Mouse (Mus musculus): Measurements from ENCODE around the gene Phf21a. TPM values are rescaled to one million over a fixed set of nuclear protein-coding genes. Genes with fewer than 3 reads are reported as not detected.

Gene Phf21a
- total RNA-seq, 2 experiments from 2014 or later = 97.9 to 104 TPM

DNA sequence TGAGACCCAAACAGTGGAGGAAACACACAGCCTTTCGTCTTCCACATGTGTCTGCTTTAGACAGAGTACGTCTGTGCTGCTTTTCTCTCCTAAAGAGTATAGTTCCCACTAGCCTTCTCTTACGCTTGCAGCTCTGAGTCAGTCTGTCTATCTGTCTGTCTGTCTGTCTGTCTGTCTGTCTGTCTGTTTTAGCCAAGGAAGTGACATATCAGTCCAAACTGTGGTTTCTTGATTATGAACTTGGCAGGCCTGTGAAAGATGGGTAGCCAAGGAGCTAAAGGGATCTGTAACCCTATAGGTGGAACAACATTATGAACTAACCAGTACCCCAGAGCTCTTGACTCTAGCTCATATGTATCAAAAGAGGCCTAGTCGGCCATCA, 180.9 kb downstream of the Phf21a start:
- DNase-seq (ENCODE audit: extremely low spot score in 1 of 2, low spot score in 1 of 2) = no peak

GRCm38 (mm10) chr2:92277787-92278186, 184.9 kb downstream of the Phf21a start:
- no peak for DNase-seq (ENCODE audit: extremely low spot score in 1 of 2, low spot score in 1 of 2)

DNA sequence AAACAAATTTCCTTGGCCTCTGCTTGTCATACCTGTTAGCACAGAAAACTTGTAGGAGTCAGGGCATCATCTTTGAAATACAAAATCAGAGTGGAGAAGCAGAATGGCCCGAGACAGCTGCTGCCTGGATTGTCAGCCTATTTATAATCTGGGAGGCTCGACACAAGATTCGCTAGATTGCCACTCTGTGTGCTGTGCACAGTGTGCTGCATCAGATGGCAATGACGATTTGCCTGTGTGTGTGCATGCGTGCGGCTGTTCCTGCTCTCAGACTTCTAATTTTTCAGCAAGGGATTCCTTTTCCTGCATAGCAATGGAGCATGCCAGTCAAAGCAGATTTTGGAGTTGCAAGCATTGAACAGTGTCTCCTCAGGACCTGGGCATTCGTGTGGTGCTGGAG, 185.7 kb downstream of the Phf21a start:
- DNase-seq (ENCODE audit: extremely low spot score in 1 of 2, low spot score in 1 of 2) = peak in 1 of 2 experiments; percentile 23

DNA sequence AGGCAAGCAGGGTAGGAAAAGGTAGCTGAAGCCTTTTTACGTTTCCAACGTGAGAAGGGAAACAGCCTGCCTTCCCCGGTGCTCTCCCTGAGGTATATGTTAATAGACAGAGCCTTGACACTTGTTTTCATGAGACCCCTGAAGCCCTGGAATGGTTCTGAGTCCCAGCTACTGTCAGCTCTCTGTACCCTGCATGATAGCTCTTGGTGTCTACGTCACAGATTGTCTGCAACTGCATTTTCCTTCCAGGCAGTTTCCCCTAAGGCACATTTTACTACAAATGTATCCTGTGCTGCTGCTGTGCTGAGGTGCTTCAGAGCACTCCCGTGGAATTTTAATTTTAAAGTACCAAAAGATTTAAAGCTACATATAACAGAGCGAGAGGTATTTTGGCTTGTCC, 186.5 kb downstream of the Phf21a start:
- no peak for DNase-seq (ENCODE audit: extremely low spot score in 1 of 2, low spot score in 1 of 2)

GRCm38 (mm10) chr2:92285597-92285996, 192.7 kb downstream of the Phf21a start:
- peak in 1 of 2 experiments; percentile 52 for DNase-seq (ENCODE audit: extremely low spot score in 1 of 2, low spot score in 1 of 2)

DNA sequence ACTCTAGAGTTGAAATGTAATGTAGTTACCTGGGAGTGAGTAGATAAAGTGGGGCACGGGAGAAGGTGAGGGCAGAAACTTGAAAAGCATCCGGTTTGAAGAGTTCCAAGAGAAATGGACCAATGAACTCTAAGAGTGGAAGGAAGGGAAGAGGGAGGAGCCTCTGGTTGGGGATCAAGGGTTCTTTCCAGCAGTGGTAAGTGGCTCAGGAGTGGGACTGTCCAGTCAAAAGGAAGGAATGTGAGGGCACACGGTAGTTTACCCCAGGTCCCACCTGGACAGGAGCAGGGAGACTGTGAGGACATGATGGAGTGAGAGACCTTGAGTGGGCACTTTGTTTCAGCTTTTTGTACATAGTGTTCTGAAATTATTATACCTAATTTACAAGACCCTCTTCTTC, 196.4 kb downstream of the Phf21a start:
- no peak for DNase-seq (ENCODE audit: extremely low spot score in 1 of 2, low spot score in 1 of 2)

GRCm38 (mm10) chr2:92291526-92291925, 198.6 kb downstream of the Phf21a start:
- no peak for DNase-seq (ENCODE audit: extremely low spot score in 1 of 2, low spot score in 1 of 2)

DNA sequence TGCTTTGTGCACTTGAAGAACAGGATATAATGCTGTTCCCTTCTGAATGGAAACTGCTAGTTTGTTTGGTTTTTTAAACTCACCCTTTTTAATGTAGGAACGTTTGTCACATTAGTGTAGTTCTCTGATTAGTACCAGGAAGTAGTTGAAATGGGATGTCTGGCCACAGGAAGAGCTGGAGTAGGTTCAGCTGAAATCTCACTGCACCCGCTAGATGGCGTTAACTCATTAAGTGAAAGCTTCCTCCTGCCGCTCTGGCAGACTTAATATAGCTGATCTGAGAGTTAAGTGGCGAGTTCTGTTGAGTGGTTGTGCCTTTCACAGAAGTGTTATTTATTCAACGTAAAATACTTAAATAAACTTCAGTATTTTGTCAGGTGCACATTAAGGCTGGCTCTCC, 203.5 kb downstream of the Phf21a start:
- peak; percentile 50 to 84 for DNase-seq (ENCODE audit: extremely low spot score in 1 of 2, low spot score in 1 of 2)

- DNase-seq (ENCODE audit: extremely low spot score in 1 of 2, low spot score in 1 of 2) = no peak
Observed at GRCm38 (mm10) chr2:92299896-92300295, 207.0 kb downstream of the Phf21a start.

DNA sequence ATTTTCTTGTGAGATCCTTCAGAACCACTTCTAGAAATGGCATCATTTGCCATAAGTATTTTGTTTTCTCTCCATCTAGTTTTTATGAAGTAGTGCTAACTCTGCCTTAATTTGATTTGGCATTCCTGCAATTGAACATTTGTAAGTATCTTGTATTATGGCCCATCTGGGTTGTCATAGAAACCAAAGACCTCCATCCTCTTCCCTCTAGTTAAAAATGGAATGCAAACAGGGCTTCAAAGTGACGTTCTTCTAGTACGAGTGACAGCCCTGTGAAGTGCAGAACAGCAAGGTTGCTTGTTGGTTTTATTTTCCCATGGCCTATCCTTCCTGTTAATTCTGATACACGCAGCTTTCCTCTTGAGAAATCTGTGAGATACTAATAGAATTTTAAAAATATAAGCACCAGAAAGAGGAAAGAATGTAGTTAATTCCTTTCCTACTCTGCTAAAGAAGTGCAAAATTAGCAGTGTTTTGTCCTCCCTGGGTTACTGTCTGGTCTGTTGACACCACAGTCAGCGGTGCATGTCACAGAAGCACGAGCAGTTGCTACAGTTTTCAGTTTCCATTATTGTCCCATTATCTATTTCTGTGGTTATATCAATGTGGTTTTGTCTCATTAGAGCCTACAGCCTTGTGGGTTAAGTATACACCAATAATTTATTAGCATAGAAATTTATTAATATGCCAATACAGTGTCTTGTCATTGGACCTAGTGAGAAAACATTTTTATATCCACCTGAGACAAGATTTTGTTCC, 209.1 kb downstream of the Phf21a start:
- no peak for DNase-seq (ENCODE audit: extremely low spot score in 1 of 2, low spot score in 1 of 2)

- DNase-seq (ENCODE audit: extremely low spot score in 1 of 2, low spot score in 1 of 2) = no peak
Observed at GRCm38 (mm10) chr2:92312542-92312941, 219.6 kb downstream of the Phf21a start.

DNA sequence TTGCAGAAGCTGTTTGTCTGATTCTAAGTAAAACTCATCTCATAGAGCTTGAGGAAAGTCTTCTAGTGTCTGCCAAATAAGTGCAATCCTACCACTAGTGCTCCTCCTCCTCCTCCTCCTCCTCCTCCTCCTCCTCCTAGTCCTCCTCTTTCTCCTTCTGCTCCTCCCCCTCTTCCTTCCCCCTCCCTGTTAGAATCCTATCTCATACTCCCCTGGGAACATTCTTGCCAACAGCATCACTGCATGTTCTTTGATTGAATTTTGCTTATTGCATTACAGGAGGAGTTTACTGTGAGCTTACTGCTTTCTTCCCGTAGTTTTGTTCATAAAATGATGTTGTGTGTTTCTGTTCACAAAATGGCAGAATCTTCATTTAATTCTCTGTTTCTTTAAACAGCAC, 221.1 kb downstream of the Phf21a start:
- no peak for DNase-seq (ENCODE audit: extremely low spot score in 1 of 2, low spot score in 1 of 2)

GRCm38 (mm10) chr2:92316652-92317051, 223.7 kb downstream of the Phf21a start:
- no peak for DNase-seq (ENCODE audit: extremely low spot score in 1 of 2, low spot score in 1 of 2)

DNA sequence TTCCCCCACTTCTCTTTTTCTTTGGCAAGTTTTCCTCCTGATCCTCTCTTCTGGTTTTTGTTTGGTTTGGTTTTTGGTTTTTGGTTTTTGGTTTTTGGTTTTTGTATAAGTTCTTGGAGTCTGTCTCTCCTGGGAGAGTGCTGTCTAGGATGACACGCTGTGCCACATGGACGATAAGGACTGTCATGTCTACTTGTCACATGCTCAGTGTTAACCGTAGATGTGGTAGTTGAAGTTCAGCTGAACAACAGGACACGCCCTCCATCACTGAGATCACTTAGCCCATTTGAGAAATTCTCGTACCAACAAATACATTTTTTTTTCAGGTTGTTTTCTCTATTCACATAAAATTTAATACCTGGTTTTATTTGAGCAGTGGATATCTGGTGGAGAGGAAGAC, 224.3 kb downstream of the Phf21a start:
- no peak for DNase-seq (ENCODE audit: extremely low spot score in 1 of 2, low spot score in 1 of 2)

DNA sequence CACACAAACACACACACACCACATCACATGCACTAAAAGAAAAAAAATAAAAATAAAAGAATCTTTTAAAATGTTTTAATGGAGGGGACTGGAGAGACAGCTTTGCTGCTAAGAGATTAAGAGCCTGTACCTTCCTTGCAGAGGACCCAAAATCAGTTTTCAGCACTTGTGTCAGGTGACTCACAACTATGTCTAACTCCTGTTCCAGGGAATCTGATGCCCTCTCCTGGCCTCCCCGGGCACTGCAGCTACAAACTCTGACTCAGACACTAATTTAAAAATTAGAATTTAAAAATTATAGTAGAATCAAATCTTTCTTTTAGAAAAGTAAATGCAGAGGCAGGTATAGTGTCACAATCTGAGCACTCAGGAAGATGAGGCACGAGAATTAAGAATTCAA, 229.8 kb downstream of the Phf21a start:
- peak in 1 of 2 experiments; percentile 37 for DNase-seq (ENCODE audit: extremely low spot score in 1 of 2, low spot score in 1 of 2)

DNA sequence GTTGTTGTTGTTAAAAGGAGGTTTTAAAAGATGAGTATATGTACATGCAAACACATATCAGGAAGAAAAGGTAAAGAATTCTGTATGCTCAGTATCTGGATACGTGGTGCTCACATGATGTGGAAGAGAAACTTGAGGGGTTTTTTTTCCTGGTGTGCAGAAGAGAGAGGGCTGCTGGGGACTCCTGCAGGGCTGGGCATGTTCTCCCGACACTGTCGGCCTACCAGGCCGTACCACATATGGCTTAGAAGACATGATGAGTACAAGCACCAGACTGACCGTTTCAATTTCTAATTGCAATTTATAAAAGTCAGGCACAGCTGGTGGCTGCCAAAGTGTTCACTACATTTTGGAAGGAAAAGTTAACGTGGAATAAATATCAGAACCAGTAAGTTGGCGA, 232.8 kb downstream of the Phf21a start:
- no peak for DNase-seq (ENCODE audit: extremely low spot score in 1 of 2, low spot score in 1 of 2)

DNA sequence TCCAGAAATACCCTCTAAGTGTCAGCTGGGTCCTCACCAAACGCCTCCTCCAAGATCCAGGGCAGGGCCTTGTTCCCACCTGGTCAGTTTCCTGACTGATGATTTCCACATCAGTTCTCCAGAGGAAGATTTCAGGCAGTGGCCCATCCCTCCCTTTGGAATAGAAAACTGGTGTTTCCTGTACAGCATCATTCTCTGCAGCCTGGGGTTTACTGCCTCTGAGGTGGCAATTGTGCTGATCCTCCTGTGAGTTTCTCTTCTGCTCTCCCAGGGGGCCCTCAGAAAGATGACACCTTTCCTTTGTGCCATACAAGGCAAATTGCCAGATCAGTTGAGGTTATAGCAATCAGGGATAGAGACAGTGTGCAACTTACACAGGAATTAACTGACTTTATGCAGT, 233.3 kb downstream of the Phf21a start:
- no peak for DNase-seq (ENCODE audit: extremely low spot score in 1 of 2, low spot score in 1 of 2)

DNA sequence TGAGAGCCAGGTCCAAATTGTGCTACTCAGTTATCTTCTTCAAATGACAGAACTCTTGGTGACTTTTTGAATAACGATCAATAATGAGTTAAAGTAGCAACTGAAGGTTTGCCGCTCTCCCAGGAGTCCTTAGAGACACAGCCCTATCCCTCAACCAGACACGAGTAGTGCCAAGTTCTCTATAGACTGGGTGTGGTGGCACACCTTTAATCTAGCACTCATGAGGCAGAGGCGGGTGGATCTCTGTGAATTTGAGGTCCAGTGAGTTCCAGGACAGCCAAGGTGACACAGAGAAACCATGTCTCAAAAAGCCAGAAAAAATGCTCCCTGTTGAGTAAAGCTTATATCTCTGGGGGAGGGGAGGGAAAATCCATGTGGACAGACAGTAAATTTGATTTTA, 234.7 kb downstream of the Phf21a start:
- DNase-seq (ENCODE audit: extremely low spot score in 1 of 2, low spot score in 1 of 2) = no peak

DNA sequence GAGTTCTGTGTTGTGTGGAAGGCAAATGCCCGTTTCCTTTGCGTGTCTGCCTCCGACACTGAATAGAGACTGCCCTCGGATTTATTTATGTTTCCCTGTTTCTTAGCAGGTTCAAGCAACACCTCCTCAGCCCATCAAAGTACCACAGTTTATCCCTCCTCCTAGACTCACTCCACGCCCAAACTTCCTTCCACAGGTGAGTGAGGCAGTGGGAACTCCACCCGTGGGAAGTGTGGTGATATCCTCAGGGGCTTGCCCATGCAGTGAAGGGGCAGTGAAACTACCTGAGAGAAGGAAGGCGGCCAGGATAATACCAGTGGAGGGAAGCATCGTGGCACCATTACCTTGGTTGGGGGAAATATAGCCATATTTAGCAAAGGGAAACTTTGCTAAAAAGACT, 235.3 kb downstream of the Phf21a start:
- DNase-seq (ENCODE audit: extremely low spot score in 1 of 2, low spot score in 1 of 2) = no peak

DNA sequence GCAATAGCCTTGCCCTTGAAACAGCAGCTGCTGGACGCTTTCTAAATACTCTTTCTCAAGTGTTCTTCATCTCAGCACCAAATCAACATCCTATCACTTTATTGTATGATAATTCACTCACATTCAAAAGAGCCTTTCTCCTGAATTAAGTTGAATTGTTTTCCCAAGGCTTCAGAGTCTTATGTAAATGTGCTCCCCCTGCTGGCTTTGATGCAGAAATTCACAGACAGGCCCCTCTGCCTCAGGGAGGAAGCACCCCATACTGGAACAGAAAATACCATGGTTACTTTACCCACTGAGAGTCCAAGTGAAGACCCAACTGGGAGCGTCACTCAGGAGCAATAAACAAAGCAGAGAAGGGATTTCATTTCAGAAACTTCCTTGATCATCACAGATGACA, 237.9 kb downstream of the Phf21a start:
- no peak for DNase-seq (ENCODE audit: extremely low spot score in 1 of 2, low spot score in 1 of 2)

DNA sequence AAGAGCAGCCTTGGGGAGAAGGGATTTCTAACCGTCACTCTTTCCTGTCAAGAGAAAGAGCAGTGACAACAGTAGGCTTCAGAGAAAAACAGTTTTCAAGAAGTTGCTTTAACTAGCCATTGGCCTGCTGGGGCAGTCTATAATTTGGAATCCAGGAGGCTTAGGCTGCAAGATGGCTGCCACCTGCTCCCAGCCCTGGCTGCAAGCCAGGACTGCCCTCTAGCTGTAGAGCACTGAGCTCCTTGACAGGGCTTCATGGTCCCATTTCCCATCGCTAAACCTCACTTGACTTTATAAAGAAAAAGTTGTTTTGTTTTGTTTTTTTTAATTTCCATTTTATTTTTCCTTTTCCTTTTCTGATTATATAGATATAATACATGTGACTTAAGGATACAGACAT, 238.5 kb downstream of the Phf21a start:
- no peak for DNase-seq (ENCODE audit: extremely low spot score in 1 of 2, low spot score in 1 of 2)

DNA sequence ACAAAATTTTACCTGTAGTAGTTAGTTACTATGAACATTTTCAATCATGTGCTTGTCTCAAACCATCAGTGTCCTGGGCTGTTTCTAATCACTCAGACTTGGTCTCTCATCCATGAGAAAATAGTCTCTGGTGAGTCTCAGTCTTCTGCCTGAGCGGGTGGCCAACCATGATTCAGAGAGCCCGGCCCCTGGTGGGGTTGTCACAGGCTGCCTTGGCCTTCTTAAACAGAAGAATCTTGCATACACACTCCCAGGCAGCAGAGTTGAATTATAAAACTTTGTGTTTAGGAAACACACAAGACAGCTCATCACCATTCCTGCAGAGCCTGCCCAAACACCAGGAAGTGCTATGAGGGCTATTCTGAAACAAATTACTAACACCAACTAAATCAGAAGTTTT, 239.0 kb downstream of the Phf21a start:
- DNase-seq (ENCODE audit: extremely low spot score in 1 of 2, low spot score in 1 of 2) = no peak

DNA sequence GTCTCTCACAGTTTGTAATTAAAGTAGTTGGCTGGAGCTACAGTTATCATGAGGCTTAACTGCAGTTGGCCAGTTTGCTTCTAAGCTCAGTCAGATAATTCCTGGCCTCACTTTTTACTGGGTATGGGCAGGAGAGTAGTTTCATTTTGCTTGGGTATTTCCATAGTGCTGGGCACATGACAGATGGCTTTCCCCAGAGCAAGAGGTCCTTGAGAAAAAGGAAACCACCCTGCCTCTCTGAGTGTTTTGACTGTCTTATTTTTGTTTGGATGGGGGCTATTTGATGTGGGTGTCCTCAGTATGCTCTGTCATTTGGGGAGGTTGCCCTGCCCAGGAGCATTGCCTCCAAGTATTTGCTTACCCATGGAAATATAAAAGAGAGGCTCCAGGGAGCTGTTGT, 249.5 kb downstream of the Phf21a start:
- DNase-seq (ENCODE audit: extremely low spot score in 1 of 2, low spot score in 1 of 2) = no peak
